Mouse (Mus musculus) embryonic facial prominence, embryonic 15.5 days (tissue): ENCODE results near the gene Cttn. TPM values are rescaled to one million over a fixed set of nuclear protein-coding genes. Genes with fewer than 3 reads are reported as not detected.

ENCODE experiments used
- ATAC-seq: fragments of 200-750 bp; cut with Nextera tagmentation; 2 replicates; pipeline ENCODE4 v1.8.0; 2017; ENCODE audit warnings: low read depth, moderate TSS enrichment; ENCODE audit not compliant: insufficient number of reproducible peaks, low FRiP score, low TSS enrichment
- H3K27ac ChIP-seq: fragments of 300-500 bp; sonication (generic); replicated peaks from 2 replicates; pipeline ENCODE4 v1.5.1; 2015; ENCODE audit warnings: mild to moderate bottlenecking, inconsistent platforms
- H3K27me3 ChIP-seq: fragments of 300-500 bp; sonication (generic); 2 replicates; pipeline ENCODE4 v1.6.1; 2015; ENCODE audit warnings: inconsistent platforms
- H3K36me3 ChIP-seq: fragments of 300-500 bp; sonication (generic); 2 replicates; pipeline ENCODE4 v1.6.1; 2015; ENCODE audit warnings: mild to moderate bottlenecking, inconsistent platforms
- H3K4me1 ChIP-seq: fragments of 300-500 bp; sonication (generic); 2 replicates; pipeline ENCODE4 v1.6.1; 2015; ENCODE audit warnings: inconsistent platforms
- H3K4me2 ChIP-seq: fragments of 300-500 bp; sonication (generic); replicated peaks from 2 replicates; pipeline ENCODE4 v1.6.1; 2015; ENCODE audit warnings: mild to moderate bottlenecking, inconsistent platforms
- H3K4me3 ChIP-seq: fragments of 300-500 bp; sonication (generic); replicated peaks from 2 replicates; pipeline ENCODE4 v1.5.1; 2015; ENCODE audit warnings: mild to moderate bottlenecking, inconsistent platforms
- H3K9ac ChIP-seq: fragments of 300-500 bp; sonication (generic); 2 replicates; pipeline ENCODE4 v1.6.1; 2015; ENCODE audit warnings: inconsistent platforms
- H3K9me3 ChIP-seq: fragments of 300-500 bp; sonication (generic); replicated peaks from 2 replicates; pipeline ENCODE4 v1.6.1; 2016; ENCODE audit warnings: inconsistent platforms
- WGBS: fragments of 180-500 bp; shearing (Covaris S2); methylation state at CpG from one replicate; pipeline ENCODE4 v1.1.7; 2015; 5-methylcytosine and 5-hydroxymethylcytosine counted together
- polyA plus RNA-seq: library from polyadenylated mRNA; unstranded; fragments of >200 nt; fragmentation: Nextera tagmentation; extraction: Ambion mirVana; gene quantifications from 2 replicates; pipeline ENCODE4 v1.2.1, GENCODE M21; 2015

Gene Cttn
- polyA plus RNA-seq, 1 experiment from 2014 or later = 172 TPM

- no peak overlapping the region for H3K27ac ChIP-seq
- 83% methylated on average over 1 of the region's 1 CpGs for WGBS
- H3K9ac ChIP-seq = no peak overlapping the region
- ATAC-seq = no peak
- H3K4me2 ChIP-seq = no peak overlapping the region
- H3K27me3 ChIP-seq = no peaks in the 10 kb centered on the region
- no peak overlapping the region for H3K4me3 ChIP-seq
- H3K36me3 ChIP-seq = peaks cover 95% of the 10 kb centered on the region
- no peaks in the 10 kb centered on the region for H3K4me1 ChIP-seq
- H3K9me3 ChIP-seq = no peaks in the 10 kb centered on the region
Observed at GRCm38 (mm10) chr7:144448186-144448585, 22.6 kb downstream of the Cttn start.

- H3K27ac ChIP-seq = no peak overlapping the region
- no peaks in the 10 kb centered on the region for H3K27me3 ChIP-seq
- H3K9me3 ChIP-seq = no peaks in the 10 kb centered on the region
- no peak overlapping the region for H3K9ac ChIP-seq
- H3K4me1 ChIP-seq = no peaks in the 10 kb centered on the region
- ATAC-seq = no peak
- no peak overlapping the region for H3K4me3 ChIP-seq
- 87% methylated on average over 3 of the region's 3 CpGs for WGBS
- peaks cover 96% of the 10 kb centered on the region for H3K36me3 ChIP-seq
- H3K4me2 ChIP-seq = no peak overlapping the region
Observed at GRCm38 (mm10) chr7:144447146-144447545, 23.7 kb downstream of the Cttn start.

- H3K4me1 ChIP-seq = no peaks in the 10 kb centered on the region
- no peak overlapping the region for H3K27ac ChIP-seq
- WGBS = 90% methylated on average over 7 of the region's 7 CpGs
- peaks cover 96% of the 10 kb centered on the region for H3K36me3 ChIP-seq
- H3K4me2 ChIP-seq = no peak overlapping the region
- H3K9me3 ChIP-seq = no peaks in the 10 kb centered on the region
- no peaks in the 10 kb centered on the region for H3K27me3 ChIP-seq
- ATAC-seq = no peak
- H3K4me3 ChIP-seq = no peak overlapping the region
- H3K9ac ChIP-seq = no peak overlapping the region
Observed at GRCm38 (mm10) chr7:144444788-144445187, 26.0 kb downstream of the Cttn start.

- H3K36me3 ChIP-seq = peaks cover 96% of the 10 kb centered on the region
- H3K4me1 ChIP-seq = no peaks in the 10 kb centered on the region
- H3K4me2 ChIP-seq = no peak overlapping the region
- no peak overlapping the region for H3K4me3 ChIP-seq
- H3K27ac ChIP-seq = no peak overlapping the region
- ATAC-seq = no peak
- H3K9me3 ChIP-seq = no peaks in the 10 kb centered on the region
- no peaks in the 10 kb centered on the region for H3K27me3 ChIP-seq
- no peak overlapping the region for H3K9ac ChIP-seq
- WGBS = 91% methylated on average over 4 of the region's 4 CpGs
Observed at GRCm38 (mm10) chr7:144441976-144442375, 28.8 kb downstream of the Cttn start.

DNA sequence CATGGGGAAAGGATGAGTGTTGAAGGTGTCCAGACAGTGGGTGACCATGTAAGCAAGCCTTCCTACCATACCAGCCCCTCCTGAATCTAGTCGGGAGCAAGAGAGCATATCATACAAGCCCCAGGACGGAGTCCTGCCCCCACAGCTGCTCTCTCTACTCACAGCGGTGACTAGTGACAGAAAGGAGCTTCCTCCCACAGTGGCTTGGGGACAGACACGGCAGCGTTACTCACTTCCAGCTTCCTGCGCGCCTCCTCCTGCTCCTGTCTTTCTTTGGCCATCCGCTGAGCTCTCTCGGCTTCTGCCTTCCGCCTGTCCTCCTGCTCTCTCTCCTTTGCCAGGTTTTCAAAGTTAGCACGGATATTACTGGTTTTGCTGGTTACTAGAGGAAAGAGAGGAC lies 29.3 kb downstream of the Cttn start:
- no peak for ATAC-seq
- Histone ChIP-seq H3K4me1 (no peaks in the 10 kb centered on the region), H3K27me3 (no peaks in the 10 kb centered on the region), H3K27ac (no peak overlapping the region), H3K36me3 (peaks cover 96% of the 10 kb centered on the region), H3K4me3 (no peak overlapping the region), H3K9ac (no peak overlapping the region), H3K9me3 (no peaks in the 10 kb centered on the region), H3K4me2 (no peak overlapping the region)
- WGBS = 87% methylated on average over 11 of the region's 11 CpGs

GRCm38 (mm10) chr7:144438811-144439210 lies 32.0 kb downstream of the Cttn start:
- no peak overlapping the region for H3K9ac ChIP-seq
- ATAC-seq = no peak
- over 99% methylated on average over 7 of the region's 7 CpGs for WGBS
- H3K4me1 ChIP-seq = no peaks in the 10 kb centered on the region
- H3K4me2 ChIP-seq = no peak overlapping the region
- H3K27ac ChIP-seq = no peak overlapping the region
- H3K9me3 ChIP-seq = no peaks in the 10 kb centered on the region
- H3K36me3 ChIP-seq = peaks cover 84% of the 10 kb centered on the region
- H3K27me3 ChIP-seq = no peaks in the 10 kb centered on the region
- no peak overlapping the region for H3K4me3 ChIP-seq

DNA sequence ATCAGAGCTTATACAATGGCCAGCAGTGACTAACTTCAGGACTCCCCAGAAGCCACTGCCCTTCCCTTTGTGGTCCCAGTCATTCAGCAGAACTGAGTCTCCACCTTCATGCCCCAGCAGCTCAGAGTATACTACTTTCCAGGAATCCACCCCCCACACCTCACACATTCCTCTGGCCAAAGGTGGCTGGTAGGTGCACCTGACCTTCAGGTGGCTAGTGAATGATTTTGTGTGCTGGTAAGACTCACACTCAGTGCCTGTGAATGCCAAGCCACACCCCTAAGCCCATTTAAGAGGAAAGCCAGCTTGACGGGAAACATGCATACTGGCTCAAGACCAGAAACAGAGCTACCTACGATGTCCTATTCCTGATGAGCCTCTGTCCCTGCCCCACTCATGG lies 37.9 kb downstream of the Cttn start:
- no peak overlapping the region for H3K4me2 ChIP-seq
- H3K27me3 ChIP-seq = no peaks in the 10 kb centered on the region
- no peak for ATAC-seq
- peaks cover 25% of the 10 kb centered on the region for H3K36me3 ChIP-seq
- no peak overlapping the region for H3K4me3 ChIP-seq
- no peak overlapping the region for H3K9ac ChIP-seq
- no peaks in the 10 kb centered on the region for H3K9me3 ChIP-seq
- no peaks in the 10 kb centered on the region for H3K4me1 ChIP-seq
- H3K27ac ChIP-seq = no peak overlapping the region
- 67% methylated on average over 2 of the region's 2 CpGs for WGBS

GRCm38 (mm10) chr7:144427460-144427859 lies 43.3 kb downstream of the Cttn start:
- Histone ChIP-seq H3K36me3 (no peaks in the 10 kb centered on the region), H3K4me2 (no peak overlapping the region), H3K4me1 (no peaks in the 10 kb centered on the region), H3K9ac (no peak overlapping the region), H3K9me3 (no peaks in the 10 kb centered on the region), H3K27me3 (0 out of 2 replicates have a peak, but pooled peaks cover 3% of the 10 kb centered on the region), H3K27ac (no peak overlapping the region), H3K4me3 (no peak overlapping the region)
- ATAC-seq = no peak
- WGBS = 89% methylated on average over 3 of the region's 3 CpGs

GRCm38 (mm10) chr7:144426594-144426993 lies 44.2 kb downstream of the Cttn start:
- Histone ChIP-seq H3K9ac (no peak overlapping the region), H3K4me2 (no peak overlapping the region), H3K4me1 (no peaks in the 10 kb centered on the region), H3K9me3 (no peaks in the 10 kb centered on the region), H3K27ac (no peak overlapping the region), H3K36me3 (no peaks in the 10 kb centered on the region), H3K4me3 (no peak overlapping the region), H3K27me3 (0 out of 2 replicates have a peak, but pooled peaks cover 3% of the 10 kb centered on the region)
- no peak for ATAC-seq
- WGBS = 82% methylated on average over 3 of the region's 3 CpGs

DNA sequence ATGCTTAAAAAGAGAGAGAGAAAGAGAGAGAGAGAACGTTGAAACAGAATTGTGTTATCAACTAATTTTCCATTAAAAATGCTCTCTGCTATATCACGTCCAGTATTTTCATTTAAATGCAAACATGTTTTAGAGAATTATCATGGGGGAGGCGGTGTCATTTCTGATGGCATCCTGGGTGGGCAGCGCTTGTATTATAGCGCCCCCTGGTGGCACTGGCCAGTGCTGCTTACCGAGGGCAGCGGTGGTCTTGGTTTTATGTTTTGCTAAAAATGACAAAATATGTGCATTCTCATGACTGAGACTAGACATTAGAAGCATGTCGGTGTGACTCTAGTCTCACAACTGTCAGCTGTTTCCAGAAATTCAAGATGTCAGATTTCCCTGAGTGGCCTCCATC lies 44.9 kb downstream of the Cttn start:
- H3K9ac ChIP-seq = no peak overlapping the region
- no peaks in the 10 kb centered on the region for H3K4me1 ChIP-seq
- 0 out of 2 replicates have a peak, but pooled peaks cover 3% of the 10 kb centered on the region for H3K27me3 ChIP-seq
- no peaks in the 10 kb centered on the region for H3K36me3 ChIP-seq
- no peaks in the 10 kb centered on the region for H3K9me3 ChIP-seq
- 8% methylated on average over 8 of the region's 8 CpGs for WGBS
- H3K4me2 ChIP-seq = no peak overlapping the region
- no peak overlapping the region for H3K27ac ChIP-seq
- H3K4me3 ChIP-seq = no peak overlapping the region
- ATAC-seq = no peak

DNA sequence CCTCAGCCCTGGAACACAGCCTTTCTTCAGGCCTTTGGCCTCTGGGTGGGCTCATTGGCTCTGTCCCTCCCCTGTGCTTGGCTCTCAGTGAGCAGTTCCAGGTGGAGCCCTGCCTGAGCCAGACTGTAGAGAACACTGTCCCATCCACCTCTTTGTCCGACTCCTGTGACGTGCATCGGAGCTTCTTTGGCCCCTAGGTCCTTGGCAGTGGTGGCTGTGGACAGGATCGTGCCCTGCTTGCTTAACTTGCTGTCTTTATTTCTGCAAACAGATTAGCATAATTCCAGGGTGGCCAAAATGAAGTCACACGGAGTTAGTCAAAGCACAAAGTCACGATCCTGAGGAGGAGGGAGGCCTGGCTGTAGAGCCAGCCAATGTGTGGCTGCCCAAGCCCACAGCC lies 49.3 kb downstream of the Cttn start:
- Histone ChIP-seq H3K9me3 (no peaks in the 10 kb centered on the region), H3K27me3 (0 out of 2 replicates have a peak, but pooled peaks cover under 1% of the 10 kb centered on the region), H3K27ac (no peak overlapping the region), H3K4me3 (no peak overlapping the region), H3K9ac (no peak overlapping the region), H3K36me3 (no peaks in the 10 kb centered on the region), H3K4me2 (no peak overlapping the region), H3K4me1 (peaks cover 21% of the 10 kb centered on the region)
- 73% methylated on average over 6 of the region's 6 CpGs for WGBS
- ATAC-seq = no peak

GRCm38 (mm10) chr7:144420552-144420951 lies 50.3 kb downstream of the Cttn start:
- Histone ChIP-seq H3K4me1 (peaks cover 21% of the 10 kb centered on the region), H3K4me2 (no peak overlapping the region), H3K27ac (no peak overlapping the region), H3K36me3 (no peaks in the 10 kb centered on the region), H3K9ac (no peak overlapping the region), H3K9me3 (no peaks in the 10 kb centered on the region), H3K27me3 (no peaks in the 10 kb centered on the region), H3K4me3 (no peak overlapping the region)
- ATAC-seq = no peak
- 24% methylated on average over 16 of the region's 16 CpGs for WGBS
